Mouse (Mus musculus): ENCODE data around the gene Acss1.

DNA sequence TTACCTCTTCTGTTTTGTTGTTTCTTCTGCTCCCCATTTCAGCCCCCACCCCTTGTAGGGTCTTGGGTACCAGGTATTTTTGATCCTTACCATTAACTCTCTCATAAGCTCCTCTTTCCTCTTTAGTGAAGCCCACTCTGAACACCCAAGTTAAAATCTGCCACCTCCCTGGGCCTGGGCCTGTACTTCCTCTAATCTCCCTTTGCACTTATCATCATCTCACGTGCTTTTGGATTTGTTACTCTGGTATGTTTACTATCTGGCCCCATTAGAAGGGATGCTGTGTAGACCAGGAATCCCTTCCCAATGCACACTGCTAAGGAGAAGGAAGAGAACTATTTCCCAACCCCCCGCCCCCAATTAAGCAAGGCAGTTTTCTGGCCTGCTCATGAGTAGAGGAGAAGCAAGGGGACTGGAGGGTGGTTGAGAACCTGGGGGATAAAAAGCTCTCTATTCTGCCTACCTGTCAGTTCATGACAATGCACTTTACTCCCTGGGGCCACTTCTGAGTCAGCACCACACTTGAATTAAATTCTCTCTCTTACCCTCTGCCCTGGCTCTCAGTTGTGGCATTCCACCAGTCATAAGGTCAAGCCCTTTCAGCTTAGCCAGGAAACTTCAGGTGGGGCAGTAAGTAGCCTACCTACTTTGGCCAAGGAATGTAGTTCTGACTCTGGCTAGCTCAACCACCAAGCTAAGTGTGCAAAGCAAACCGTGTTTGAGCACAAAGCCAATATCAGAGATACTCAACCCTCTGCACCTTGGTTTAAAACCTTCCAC is 72.7 kb downstream of the Acss1 start:
- TF ChIP-seq CTCF (IDR thresholded peaks at IDR 0.05; ENCODE audit: control insufficient read depth, insufficient read depth, insufficient read length) (no peak), USF1 (IDR thresholded peaks at IDR 0.05; ENCODE audit: low read depth) (no peak), MYOD1 (IDR thresholded peaks at IDR 0.05; ENCODE audit: control insufficient read depth, insufficient read length, low read depth) (no peak)
